In genomic region chr17:51277161-51277560, GRCm38 (mm10) we compare ENCODE assay signal across 27 mouse cellular contexts.
"Had no signal": no experiment of that assay in that cellular context is flagged by ENCODE, and none has a peak within 500 bp of the region (broad histone marks: within the 10 kb centered on the region; RNA-seq: fewer than 3 reads in every experiment).

No protein-coding gene starts in this region.

- H3K9ac ChIP-seq: heart, embryonic 12.5 days; hindbrain, embryonic 13.5 days; hindbrain, embryonic 15.5 days; kidney, embryonic 15.5 days; limb, embryonic 12.5 days; liver, embryonic 13.5 days; liver, embryonic 15.5 days had no signal

- H3K36me3 ChIP-seq: heart, embryonic 10.5 days; heart, embryonic 12.5 days; hindbrain, embryonic 10.5 days; hindbrain, embryonic 13.5 days; hindbrain, embryonic 15.5 days; kidney, embryonic 15.5 days; limb, embryonic 10.5 days; limb, embryonic 12.5 days; liver, embryonic 13.5 days; liver, embryonic 15.5 days had no signal

- H3K4me1 ChIP-seq: heart, embryonic 10.5 days; hindbrain, embryonic 10.5 days; hindbrain, embryonic 13.5 days; hindbrain, embryonic 15.5 days; kidney, embryonic 15.5 days; limb, embryonic 10.5 days; limb, embryonic 12.5 days; liver, embryonic 15.5 days had no signal

- H3K9me3 ChIP-seq: heart, embryonic 10.5 days; heart, embryonic 12.5 days; hindbrain, embryonic 10.5 days; hindbrain, embryonic 13.5 days; hindbrain, embryonic 15.5 days; kidney, embryonic 15.5 days; limb, embryonic 10.5 days; limb, embryonic 12.5 days; liver, embryonic 13.5 days; liver, embryonic 15.5 days had no signal

- ATAC-seq: hindbrain, postnatal 0 days; intestine, embryonic 16.5 days had no signal

- H3K27ac ChIP-seq: heart, embryonic 10.5 days; hindbrain, embryonic 10.5 days; hindbrain, embryonic 13.5 days; hindbrain, embryonic 15.5 days; hindbrain, postnatal 0 days; kidney, embryonic 15.5 days; kidney, postnatal 0 days; limb, embryonic 10.5 days; limb, embryonic 12.5 days; liver, embryonic 13.5 days; liver, embryonic 15.5 days had no signal

- H3K4me3 ChIP-seq: heart, embryonic 10.5 days; heart, embryonic 12.5 days; hindbrain, embryonic 10.5 days; hindbrain, embryonic 13.5 days; hindbrain, embryonic 15.5 days; kidney, embryonic 15.5 days; limb, embryonic 10.5 days; limb, embryonic 12.5 days; liver, embryonic 13.5 days; liver, embryonic 15.5 days had no signal

- H3K27me3 ChIP-seq: heart, embryonic 12.5 days; hindbrain, embryonic 13.5 days; hindbrain, embryonic 15.5 days; kidney, embryonic 15.5 days; limb, embryonic 12.5 days; liver, embryonic 13.5 days; liver, embryonic 15.5 days had no signal

- H3K4me2 ChIP-seq: heart, embryonic 12.5 days; hindbrain, embryonic 13.5 days; hindbrain, embryonic 15.5 days; kidney, embryonic 15.5 days; limb, embryonic 12.5 days; liver, embryonic 11.5 days; liver, embryonic 13.5 days; liver, embryonic 15.5 days had no signal

- DNase-seq: gastrocnemius, postnatal 14 days; gastrocnemius, postnatal 36 days; heart, adult 18-20 months; heart, postnatal 10 days; heart, postnatal 4 days; kidney, adult 11 months; kidney, adult 2 months; kidney, adult 9 months; kidney, postnatal 14 days; kidney, postnatal 36 days; layer of hippocampus, adult 9-11 months; layer of hippocampus, postnatal 36 days; liver; liver, embryonic 13.5 days had no signal
